Mouse (Mus musculus) lung, postnatal 36 days (tissue): Measurements from ENCODE around the gene Tcf12.

ENCODE experiments used
- DNase-seq: peaks from one replicate; pipeline ENCODE4 v3.0.0; 2022; ENCODE audit warnings: mixed read lengths

The Tcf12 gene

DNA sequence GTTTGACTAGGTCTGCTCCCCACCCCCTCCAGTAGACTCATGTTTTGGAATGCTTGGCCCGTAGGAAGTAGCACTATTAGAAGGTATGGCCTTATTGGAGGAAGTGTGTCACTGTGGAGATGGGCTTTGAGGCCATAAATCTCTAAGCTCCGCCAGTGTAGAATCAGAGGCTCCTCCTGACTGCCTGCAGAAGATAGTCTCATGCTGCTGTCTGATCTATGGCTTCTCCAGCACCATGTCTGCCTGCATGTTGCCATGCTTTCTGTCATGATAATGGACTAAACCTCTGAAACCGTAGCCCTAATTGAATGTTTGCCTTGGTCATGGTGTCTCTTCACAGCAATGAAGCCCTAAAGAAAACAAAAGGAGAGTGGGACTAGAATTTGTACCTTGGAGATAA lies 26.7 kb downstream of the Tcf12 start:
- no peak for DNase-seq

DNA sequence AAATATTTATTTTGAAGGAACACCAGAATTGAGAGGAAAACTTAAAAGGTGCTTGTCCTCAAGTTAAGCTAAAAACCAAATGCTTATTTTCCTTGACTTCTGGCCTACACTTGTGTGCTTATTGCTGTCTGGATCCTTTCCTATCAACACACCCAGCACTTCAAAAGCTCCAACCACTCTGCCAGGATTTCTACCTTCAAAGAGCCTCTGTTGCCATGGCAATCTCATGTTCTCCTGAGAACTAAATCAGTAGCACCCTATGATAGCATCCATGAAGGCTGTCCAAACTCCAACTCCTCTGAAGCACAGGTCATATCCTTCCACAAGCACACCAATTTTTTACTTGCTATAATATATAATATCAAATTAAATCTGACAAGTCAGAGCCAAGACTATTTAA lies 27.5 kb downstream of the Tcf12 start:
- peak; percentile 64 for DNase-seq

DNA sequence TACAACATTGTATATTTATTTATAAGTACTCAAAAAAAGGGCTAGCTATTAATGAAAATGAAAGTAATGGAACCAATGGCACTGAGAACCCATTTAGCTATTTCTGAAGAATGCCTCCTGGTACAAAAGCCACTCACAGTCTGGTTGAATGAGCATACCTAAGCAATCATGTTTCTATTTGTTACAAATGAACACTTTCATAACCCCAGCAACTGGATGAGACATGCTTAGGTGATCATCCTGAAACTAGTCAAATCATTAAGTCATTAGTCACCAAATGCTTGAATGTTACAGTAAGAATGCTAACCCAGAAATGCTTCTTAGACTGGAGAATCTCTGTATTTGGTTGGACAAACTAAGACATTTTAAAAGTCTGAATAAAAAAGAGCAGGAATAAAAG lies 35.5 kb downstream of the Tcf12 start:
- no peak for DNase-seq

DNA sequence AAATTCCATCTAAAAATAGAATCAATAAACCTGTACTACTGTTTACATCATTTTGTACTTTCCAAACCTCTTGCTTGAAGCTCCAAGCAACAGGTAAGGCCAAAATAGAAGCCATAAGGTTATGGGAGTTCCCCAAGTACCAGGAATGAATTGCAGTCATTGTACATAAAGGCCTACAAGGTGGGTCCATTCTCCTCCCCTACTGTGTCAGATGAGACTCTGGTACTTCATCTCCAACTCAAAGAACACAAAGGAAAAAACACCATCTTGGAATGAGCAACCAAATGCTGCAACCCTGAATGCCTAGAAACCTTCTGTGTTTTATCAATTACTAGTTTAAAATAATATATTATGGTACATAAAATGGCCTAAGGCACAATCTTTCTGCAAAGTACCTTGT lies 45.5 kb downstream of the Tcf12 start:
- no peak for DNase-seq

DNA sequence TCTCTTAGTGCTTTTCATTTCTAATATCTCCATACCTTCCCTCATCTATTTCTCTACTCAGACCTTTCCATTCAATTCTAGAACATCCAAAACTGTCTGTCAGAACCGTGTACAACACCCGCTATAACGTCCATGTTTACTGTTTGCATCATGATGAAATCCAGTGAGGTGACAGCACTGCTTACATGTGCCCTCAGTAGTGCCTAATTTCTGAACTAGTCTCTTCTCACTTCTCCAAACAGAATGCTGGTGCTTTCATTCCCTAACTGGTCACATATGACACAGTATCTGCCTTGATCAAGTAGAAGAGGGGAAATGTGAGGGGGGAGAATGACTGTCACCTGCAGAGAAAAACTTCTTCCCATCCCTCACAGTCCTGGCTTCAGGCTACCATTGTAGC lies 58.5 kb downstream of the Tcf12 start:
- no peak for DNase-seq

DNA sequence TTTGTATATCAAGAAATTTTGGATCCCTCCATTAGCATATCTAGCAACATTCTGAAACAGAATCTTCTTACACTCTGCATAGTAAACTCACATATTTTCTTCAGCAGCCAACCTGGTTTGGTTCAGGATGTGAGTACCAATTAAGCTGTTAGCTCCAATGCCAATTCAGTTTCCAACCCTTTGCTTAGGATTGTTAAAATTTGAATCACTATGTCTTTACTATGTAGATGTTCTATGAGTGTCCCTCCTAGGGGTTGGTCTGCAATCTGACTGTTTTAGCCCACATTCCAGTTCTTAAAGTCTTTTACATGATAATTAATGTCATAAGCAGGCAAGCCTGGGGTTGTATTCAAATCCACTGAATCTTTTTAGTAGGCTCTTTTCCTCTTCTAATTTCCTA lies 71.5 kb downstream of the Tcf12 start:
- DNase-seq = no peak

DNA sequence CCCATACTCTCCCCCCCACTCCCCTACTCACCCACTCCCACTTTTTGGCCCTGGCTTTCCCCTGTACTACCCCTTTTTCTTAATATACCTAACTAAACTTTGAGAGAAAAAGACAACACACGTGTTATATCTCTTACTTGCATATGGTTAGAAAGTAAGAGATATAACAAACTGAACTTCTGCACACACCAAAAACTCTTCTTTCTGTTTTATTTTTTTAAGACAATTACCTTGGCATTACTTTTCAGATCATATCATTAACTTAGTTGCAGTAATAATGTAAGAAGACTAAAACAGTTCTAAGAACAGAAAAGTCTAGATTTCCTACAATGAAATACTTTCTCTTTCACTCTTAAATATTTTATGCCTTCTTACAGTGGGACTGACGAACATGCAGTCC lies 72.3 kb downstream of the Tcf12 start:
- DNase-seq = no peak

DNA sequence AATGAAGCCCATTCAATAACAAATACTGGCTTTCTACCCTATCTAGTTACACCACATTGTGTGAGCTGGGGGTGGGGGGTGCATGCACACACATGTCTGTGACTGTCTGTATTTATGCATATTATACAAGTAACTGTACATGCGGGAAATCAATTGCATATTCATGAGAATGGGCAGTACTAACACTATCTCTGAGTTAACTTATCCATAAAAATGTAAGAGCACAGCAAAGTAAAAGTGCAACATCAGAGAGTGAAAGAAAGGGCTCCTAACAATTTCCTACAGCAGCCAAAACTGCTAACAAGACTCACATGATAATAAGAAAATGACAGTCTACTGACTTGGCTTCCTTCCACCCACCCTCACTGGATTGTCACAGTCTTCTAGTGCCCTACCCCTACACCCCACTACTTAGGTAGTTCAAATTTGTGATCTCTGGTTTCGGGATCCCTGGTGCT lies 74.6 kb downstream of the Tcf12 start:
- DNase-seq = no peak

DNA sequence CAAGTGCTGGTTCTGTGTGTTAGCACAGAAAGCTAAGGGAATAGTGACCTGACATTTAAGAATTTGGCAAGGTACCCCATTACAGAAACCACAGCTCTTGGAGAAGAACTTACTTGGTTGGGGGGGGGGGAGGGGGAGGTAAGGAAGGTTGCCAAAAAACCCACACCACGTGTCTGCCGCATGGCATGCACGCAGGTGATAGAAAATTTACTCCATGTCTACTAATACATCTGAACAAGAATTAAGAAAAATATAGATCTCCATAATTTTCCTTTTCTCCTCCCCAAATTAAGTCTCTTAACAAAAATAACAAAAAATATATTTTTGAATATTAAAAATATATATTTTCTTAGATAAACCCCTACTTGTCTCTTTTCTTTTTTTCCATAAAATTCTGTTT lies 75.4 kb downstream of the Tcf12 start:
- no peak for DNase-seq

DNA sequence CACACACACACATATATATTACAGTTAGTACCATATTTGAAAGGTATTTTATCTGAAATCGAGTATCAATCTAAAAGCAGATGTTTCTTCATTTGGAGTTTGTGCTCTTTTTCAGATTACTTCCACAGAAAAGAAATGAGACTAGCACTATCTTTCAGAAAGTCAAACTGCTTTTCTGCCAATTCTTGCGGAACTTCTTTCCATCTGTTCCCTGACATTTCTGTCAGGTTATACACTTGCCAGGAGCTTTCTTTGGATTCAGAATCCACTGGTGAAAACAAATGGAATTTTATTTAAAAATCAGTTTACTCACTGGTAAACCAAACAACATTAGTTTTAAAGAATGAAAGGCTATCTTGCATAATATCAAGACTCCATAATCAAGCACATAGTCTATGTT lies 78.4 kb downstream of the Tcf12 start:
- no peak for DNase-seq

DNA sequence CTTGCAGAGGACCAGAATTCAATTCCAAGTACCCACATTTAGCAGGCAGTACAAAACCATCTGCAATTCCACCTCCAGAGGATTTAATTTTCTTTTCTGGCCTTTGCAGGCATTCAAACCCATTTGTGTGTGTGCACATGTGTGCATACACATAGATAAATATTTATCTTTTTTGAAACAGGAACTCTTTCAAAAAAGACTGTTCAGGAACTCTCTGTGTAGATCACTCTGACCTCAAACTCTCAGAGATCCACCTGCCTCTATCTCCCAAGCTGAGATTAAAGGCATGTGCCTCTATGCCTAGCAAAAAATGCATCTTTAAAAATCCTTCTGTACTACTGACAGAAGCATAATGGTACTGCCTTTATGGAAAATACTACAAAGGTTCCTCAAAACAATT lies 81.4 kb downstream of the Tcf12 start:
- DNase-seq = no peak

DNA sequence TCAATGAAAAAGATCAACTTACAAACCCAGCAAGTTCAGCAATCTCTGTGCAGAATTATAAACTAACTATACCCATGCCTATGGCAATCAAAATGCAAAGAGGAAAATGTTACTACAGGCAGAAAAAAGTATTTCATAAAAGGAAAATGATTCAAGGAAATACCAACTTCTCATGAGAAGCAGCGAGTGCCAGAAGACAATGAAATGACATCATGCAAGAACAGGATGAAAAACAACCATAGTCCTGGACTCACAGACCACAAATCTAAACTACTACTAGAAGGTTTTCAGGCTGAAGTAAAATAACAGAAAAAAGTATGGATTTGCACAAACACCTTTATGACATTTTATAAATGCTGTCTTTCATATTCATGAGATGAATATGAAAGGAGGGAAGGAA lies 82.1 kb downstream of the Tcf12 start:
- DNase-seq = peak; percentile 28

DNA sequence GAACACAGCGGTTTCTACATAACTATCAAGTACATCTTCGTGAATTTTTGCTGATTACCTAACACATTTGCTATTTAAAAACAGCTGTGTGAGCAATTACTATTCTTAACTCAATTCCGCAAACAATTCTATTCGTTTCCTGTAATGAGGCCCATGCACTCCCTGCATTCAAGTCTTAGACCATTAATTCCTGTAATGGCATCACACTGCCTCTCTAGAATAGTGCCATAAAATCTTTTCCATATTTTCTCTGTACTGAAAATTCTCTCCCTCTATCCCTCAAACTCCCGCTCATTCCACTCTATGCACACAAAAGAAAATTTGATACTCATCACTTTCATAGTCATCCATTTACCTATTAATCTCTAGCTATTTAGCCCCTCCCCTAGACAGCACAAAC lies 88.4 kb downstream of the Tcf12 start:
- no peak for DNase-seq

DNA sequence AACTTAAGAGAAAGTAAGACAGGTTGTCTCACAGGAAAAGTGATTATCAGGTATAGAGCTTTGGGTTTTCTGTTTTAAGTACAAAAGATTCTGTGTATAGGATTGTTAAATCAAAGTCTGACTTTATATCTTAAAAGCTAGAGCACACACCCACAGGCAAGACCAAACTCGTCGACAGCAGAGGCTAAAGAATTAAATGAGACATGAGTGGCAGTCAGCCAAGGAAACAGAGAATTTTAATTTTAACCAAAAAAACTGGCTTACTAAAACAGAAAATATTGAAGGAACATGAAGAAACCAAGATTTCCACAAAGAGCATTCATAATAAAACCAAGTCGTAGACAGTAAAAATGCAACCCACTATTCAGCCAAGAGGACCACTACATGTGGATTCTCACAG lies 90.2 kb downstream of the Tcf12 start:
- DNase-seq = no peak

DNA sequence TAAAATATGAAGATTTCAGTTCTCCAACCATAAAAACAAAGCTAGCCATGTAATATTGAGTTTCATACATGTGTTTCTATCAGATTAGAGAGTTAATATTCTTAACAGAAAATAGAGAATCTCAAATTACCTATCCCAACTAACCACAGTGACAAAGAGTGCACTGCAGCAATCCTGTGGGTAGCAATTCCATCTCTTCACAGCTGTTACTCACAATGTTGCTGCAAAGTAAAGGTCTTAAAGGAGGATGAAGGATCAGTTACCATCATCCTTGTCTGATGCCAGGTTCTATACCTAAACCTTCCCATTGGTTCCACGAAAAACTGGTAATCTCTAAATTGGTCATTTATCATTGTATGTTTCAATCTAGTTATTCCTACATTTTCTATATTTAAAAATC lies 95.7 kb downstream of the Tcf12 start:
- DNase-seq = no peak

DNA sequence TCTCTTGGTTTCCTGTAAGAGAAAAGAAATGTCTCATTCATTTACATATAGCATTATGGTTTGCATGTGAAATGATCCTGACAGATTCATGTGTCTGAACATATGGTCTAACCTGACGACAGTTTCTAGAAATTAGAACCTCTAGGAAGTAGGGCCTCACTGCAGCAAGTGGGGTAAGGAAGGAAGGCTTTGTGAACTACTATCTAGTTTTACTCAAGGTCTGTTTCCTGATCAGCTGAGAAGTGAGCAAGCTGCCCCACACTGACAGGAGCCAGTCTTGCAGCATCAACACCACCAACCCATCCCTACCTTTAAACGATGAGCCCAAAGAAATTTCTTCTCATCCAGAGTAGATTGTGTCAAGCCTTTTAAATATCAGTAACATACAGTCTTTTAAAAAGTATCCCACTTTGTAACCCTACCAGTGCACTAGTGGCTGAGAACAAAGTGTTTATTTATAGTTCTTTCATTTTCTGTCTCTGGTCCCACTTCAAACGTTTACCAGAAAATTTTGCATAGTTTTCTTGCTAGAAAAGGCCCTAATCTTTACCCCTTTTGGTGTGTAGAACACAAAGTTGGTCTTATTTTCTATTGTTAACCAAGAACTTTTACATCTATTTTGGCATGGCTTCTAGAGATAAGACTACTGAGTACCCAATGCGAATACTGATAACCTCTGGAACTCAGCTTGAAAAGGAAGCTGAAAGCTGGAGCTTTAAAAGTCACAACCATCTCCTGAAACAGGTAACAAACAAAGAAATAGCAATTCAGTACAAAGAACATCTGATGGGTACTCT lies 96.9 kb downstream of the Tcf12 start:
- DNase-seq = no peak

DNA sequence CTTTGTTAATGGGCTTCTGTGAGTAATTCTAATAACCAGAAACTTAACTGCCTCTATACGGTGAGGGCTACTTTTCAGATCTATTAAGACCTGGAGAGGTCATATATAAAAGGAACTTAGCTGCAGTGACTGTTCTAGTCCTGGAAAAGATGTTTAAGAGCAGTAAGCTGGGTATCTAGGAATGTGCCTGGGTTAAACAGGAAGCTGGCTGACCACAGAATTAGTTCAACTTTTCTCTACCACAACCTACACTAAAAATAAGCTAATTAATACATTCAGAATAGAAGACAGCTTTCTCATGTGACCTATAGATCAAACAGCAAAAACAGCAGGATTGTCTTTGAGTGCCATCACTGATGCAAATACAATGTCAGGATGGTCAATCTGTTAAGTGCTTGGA lies 98.1 kb downstream of the Tcf12 start:
- no peak for DNase-seq

DNA sequence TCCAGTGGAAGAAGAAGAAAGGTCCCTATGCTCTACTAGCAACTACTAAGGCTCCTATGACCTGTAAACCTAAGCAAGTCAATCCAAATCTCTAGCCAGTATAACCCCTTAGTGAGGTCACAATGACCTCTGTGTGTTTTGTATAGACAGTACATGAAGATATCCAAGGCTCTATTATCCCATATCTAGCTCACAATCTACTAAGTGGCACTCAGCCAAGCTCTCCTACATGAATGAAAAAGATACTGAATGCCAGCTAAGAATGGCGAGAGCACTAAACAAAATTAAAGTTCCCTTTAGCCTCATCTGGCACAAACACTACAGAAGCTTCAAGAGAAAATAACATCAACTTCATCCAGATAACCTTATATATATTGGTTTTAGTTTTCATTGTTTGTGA lies 103.0 kb downstream of the Tcf12 start:
- peak; percentile 56 for DNase-seq

DNA sequence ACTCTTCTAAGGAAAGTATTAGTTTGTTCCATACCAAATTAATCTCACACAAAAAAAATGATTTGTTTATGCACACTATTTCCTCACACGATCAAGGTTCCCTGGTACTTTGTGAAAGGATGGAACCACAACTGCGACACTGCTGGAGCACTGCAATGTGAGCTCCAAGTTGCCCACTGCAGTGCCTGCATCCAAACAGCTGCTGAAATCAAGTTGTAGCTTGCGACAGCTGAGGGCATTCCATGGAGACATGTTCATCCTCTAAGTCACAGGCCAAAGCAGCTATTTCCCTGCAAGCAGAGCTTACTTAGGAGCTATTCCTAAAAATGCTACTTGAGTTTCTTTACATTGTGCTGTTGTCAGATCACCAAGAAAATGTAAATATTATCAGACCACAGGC lies 120.5 kb downstream of the Tcf12 start:
- DNase-seq = no peak

DNA sequence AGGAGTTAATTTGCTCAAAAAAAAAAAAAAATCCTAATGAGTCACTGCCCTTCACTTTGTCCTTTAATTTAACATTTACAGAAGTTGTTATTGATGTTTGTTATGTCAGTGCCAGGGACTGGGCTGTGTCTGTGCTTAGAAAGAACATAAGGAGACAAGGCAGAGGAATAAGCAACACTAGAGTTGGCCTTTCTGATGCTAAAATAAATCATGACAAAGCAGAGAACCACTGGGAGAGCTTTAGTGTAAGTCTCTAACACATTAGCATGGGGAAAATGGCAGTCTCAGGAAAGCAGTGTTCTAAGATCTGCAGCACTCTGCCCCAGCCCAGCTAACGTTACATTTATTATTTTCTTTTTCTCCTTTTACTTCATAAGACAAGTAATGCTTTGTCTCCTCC lies 121.3 kb downstream of the Tcf12 start:
- DNase-seq = no peak

DNA sequence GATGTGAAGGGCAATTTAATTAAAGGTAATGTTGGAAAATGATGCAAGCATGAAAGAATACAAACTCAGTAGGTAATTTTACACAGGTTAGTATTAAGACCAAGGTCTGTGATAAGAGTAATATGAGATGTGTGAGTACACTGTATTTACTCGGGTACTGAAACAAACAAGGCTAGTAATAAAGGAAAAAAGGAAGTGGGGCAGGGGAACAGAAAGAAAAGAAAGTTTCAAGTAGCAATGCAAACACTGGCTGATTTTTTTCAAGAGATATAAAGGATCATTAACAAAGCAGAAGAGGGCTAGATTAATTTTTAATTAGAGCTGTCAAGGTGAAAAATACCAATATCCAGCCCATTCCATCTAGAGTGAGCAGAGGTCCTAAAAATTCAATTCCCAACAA lies 122.0 kb downstream of the Tcf12 start:
- no peak for DNase-seq

DNA sequence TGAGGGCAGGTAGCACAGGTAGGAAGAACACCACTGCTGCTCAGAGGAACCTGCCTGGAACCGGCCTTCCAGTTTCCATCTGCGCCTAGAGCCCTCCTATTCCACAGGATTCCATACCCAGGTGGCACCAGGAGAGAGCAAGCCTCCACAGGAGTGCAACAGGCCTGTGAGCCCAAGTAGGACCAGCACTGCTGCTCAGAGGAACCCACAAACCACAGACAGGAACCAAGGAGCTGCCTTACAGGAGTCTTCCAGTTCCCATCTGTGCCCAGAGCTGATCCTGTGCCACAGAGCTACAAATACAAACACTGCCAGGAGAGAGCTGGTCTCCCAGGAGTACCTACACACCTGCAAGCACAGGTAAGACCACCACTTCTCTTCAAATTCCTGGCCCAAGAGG lies 125.0 kb downstream of the Tcf12 start:
- no peak for DNase-seq

DNA sequence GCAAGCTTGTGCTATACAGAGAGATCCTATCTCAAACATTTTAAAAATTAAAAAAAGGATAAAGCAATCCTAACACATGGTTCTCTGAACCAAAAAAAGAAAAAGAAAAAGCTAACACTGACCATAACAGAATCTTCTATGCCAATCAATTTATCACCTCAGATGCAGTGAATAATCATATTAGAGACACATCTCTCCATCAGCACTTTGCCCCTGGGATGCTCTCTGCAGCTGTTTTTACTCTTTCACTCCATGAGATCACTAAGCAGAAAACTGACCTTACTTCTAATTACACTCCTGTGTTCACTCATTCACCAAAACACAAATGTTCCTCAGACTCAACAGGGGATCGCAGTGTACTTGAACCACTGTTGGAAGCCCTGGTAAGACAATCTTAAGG lies 128.8 kb downstream of the Tcf12 start:
- no peak for DNase-seq

DNA sequence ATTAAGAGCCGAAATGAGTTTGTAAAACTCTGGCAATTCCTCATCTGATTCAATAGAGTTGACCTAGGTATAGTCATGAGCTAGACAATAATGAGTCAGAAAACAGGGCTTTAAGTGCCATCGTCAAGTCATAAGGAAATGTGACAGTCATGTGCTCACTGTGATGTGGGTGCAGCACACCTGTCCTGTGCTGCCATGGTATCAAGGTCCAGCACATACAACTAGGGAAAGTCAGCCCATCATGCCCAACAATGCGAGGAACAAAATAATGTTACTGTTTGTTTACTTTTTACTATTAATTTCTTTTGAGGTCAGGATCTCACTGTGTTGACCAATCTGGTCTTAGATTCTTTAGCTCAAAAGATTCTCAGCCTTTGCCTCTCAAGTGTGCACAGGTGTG lies 130.6 kb downstream of the Tcf12 start:
- DNase-seq = no peak

DNA sequence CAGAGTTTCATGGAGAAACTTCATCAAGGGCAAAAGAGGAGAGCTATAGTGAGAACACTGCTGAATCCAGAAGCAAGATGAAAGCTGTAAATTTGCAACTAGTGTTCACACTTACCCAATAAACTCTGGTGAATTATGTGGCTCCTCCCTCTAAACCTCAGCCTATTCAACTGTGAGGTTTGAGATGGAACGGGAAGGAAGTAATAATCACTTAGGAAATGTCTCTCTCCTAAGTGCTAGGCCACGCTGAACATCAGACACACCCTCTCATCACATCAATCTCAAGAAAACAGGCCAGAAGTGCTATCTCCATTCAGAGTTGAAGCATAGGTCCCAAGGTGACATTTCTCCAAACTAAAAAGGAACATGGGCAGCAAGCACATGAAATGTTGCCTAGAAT lies 131.1 kb downstream of the Tcf12 start:
- no peak for DNase-seq
